Mouse (Mus musculus): ENCODE data around the gene Rap1gap. TPM values are rescaled to one million over a fixed set of nuclear protein-coding genes. Genes with fewer than 3 reads are reported as not detected.

Gene Rap1gap
- total RNA-seq, 2 experiments from 2014 or later = 0.80 to 4.6 TPM

- ATAC-seq (replicated peaks; ENCODE audit: poor library complexity, severe bottlenecking) = no peak
Observed at GRCm38 (mm10) chr4:137768381-137768780, 103.9 kb downstream of the Rap1gap start.

- no peak for ATAC-seq (replicated peaks; ENCODE audit: poor library complexity, severe bottlenecking)
Observed at GRCm38 (mm10) chr4:137768831-137769230, 104.3 kb downstream of the Rap1gap start.

- no peak for ATAC-seq (replicated peaks; ENCODE audit: poor library complexity, severe bottlenecking)
Observed at GRCm38 (mm10) chr4:137769635-137770034, 105.1 kb downstream of the Rap1gap start.

GRCm38 (mm10) chr4:137770901-137771612 is 106.5 kb downstream of the Rap1gap start:
- no peak for ATAC-seq (replicated peaks; ENCODE audit: poor library complexity, severe bottlenecking)

- no peak for ATAC-seq (replicated peaks; ENCODE audit: poor library complexity, severe bottlenecking)
Observed at GRCm38 (mm10) chr4:137771749-137772148, 107.2 kb downstream of the Rap1gap start.

GRCm38 (mm10) chr4:137772438-137773056 is 108.0 kb downstream of the Rap1gap start:
- no peak for ATAC-seq (replicated peaks; ENCODE audit: poor library complexity, severe bottlenecking)

GRCm38 (mm10) chr4:137773369-137773899 is 108.9 kb downstream of the Rap1gap start:
- ATAC-seq (replicated peaks; ENCODE audit: poor library complexity, severe bottlenecking) = no peak

- no peak for ATAC-seq (replicated peaks; ENCODE audit: poor library complexity, severe bottlenecking)
Observed at GRCm38 (mm10) chr4:137774013-137774412, 109.5 kb downstream of the Rap1gap start.

- no peak for ATAC-seq (replicated peaks; ENCODE audit: poor library complexity, severe bottlenecking)
Observed at GRCm38 (mm10) chr4:137774505-137774904, 110.0 kb downstream of the Rap1gap start.

GRCm38 (mm10) chr4:137777866-137778265 is 113.3 kb downstream of the Rap1gap start:
- no peak for ATAC-seq (replicated peaks; ENCODE audit: poor library complexity, severe bottlenecking)

GRCm38 (mm10) chr4:137778397-137779184 is 114.1 kb downstream of the Rap1gap start:
- ATAC-seq (replicated peaks; ENCODE audit: poor library complexity, severe bottlenecking) = no peak

Other genes with a start within 250 kb of the Rap1gap start
- not detected in 2 replicates for gene Cela3b, start 234.2 kb upstream of the Rap1gap start, total RNA-seq (2014; fragmentation: Nextera tagmentation)
- gene Cela3b, start 234.2 kb upstream of the Rap1gap start, total RNA-seq (2017) = not detected in 2 replicates
- gene 1700013G24Rik, start 211.4 kb upstream of the Rap1gap start, total RNA-seq (2014; fragmentation: Nextera tagmentation) = not detected in 2 replicates
- not detected in 2 replicates for gene 1700013G24Rik, start 211.4 kb upstream of the Rap1gap start, total RNA-seq (2017)
- 0.21 TPM in 1 of 2 replicates, not detected in the other for gene Hspg2, start 196.0 kb upstream of the Rap1gap start, total RNA-seq (2014; fragmentation: Nextera tagmentation)
- 0.05 TPM in 1 of 2 replicates, not detected in the other for gene Hspg2, start 196.0 kb upstream of the Rap1gap start, total RNA-seq (2017)
- not detected in 2 replicates for gene Ldlrad2, start 90.2 kb upstream of the Rap1gap start, total RNA-seq (2014; fragmentation: Nextera tagmentation)
- gene Ldlrad2, start 90.2 kb upstream of the Rap1gap start, total RNA-seq (2017) = not detected in 2 replicates
- 76.3 and 119 TPM in 2 replicates for gene Usp48, start 71.0 kb upstream of the Rap1gap start, total RNA-seq (2014; fragmentation: Nextera tagmentation)
- 132 and 151 TPM in 2 replicates for gene Usp48, start 71.0 kb upstream of the Rap1gap start, total RNA-seq (2017)
- gene Alpl, start 131.7 kb downstream of the Rap1gap start, total RNA-seq (2014; fragmentation: Nextera tagmentation) = not detected in 2 replicates
- gene Alpl, start 131.7 kb downstream of the Rap1gap start, total RNA-seq (2017) = not detected in 2 replicates
- 8.4 and 12.3 TPM in 2 replicates for gene Ece1, start 197.5 kb downstream of the Rap1gap start, total RNA-seq (2014; fragmentation: Nextera tagmentation)
- gene Ece1, start 197.5 kb downstream of the Rap1gap start, total RNA-seq (2017) = 3.7 and 4.8 TPM in 2 replicates